Mouse (Mus musculus) left cerebral cortex, postnatal 25 days (tissue): ENCODE measurements at regions not wholly inside any gene's neighbourhood (a gene's known extent, or its start where the extent isn't known, plus 50 kb on each side); places are given as distances from the start of the nearest gene placed in this dataset.

ENCODE experiments used
- DNase-seq, 2 experiments: peaks; one replicate each; pipeline ENCODE4 v3.0.0; 2022; ENCODE audit warnings: low spot score in 2 of 2, mixed read lengths in 1 of 2
- intact Hi-C: fragments of 180-260 bp; cut with DNase I; formaldehyde crosslinking; loops from one replicate; pipeline ENCODE4 v1.15.1; 2025

DNA sequence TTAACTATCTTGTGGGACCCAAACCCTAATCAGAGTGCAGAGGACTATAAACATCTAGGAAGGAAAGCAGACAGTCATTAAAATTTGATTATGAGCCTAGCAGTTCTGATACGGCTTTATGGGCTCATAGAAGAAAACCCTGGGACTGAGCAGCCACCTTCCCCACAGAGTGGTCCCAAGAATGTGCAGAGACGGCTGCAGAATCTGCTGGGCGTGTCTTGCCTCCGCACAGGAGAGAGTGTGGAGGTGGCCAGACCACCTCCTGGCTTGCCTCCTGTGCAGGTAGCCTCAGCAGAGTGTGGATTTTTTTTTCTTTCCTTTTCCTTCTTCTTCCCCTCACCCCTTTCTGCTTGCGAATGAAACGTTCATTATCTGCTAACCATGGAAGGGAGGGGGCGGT is 163.3 kb downstream of the Hibadh start:
- no peak for DNase-seq
- intact Hi-C loops: no loop called here

DNA sequence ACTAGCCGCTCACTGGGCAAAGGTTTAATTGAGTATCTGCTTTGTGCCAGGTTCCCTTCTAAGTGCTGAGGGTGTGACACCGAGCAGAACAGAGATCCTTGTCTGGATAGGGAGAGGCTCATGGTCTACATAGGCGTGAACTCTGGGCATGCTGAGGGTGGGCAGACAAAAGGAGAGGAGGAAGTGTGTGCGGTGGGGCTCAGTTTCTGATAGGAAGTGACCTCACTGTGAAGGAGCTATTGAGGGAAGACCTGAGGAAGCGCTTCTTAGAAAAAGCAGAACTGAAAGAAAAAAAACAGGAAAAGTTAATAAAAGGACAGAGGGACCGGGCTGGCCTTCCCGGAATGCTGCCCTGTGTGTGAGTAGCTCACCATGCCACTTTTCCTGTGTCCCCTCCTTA is 162.8 kb downstream of the Hibadh start:
- intact Hi-C loops: no loop called here
- peak in 1 of 2 experiments; percentile 12 for DNase-seq

DNA sequence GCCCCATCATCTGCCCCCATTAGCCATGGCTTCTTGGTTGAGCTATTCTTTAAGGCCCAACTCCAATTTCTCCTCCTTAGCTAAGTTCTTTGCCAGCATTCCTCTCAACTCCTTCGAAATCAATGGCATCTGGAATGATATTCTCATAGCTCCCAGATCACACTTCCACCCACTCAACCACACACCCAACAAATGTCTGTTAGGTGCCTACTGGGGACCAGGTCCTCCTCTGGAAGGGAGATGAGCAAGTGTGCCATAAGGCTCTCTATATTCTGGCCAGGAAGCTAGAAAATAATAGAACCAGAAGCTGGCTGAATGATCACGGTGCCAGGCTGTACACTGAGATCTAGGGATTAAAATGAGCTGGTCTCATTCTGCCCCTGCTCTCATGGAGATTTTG is 161.6 kb downstream of the Hibadh start:
- intact Hi-C loops: no loop called here
- peak in 1 of 2 experiments; percentile 34 for DNase-seq

DNA sequence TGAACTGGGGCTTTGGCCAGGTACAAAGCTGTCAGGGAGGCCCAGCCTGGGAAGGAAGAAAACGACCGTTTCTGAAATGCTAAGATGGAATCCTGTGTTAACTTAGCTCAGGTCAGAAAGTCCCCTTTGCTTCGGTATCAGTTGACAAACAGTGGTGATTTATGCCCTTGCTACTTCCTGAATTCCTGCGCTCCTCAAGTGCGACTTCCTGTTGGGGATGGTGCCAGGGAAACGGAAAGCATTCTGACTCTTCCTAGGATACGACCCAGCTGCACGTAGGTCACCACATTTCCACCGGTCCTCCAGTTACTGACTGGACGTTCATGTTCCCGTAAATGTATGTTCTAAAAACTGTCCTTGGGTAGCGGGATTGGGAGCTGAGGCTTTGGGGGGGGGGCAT is 161.0 kb downstream of the Hibadh start:
- no peak for DNase-seq
- intact Hi-C loops: no loop called here

DNA sequence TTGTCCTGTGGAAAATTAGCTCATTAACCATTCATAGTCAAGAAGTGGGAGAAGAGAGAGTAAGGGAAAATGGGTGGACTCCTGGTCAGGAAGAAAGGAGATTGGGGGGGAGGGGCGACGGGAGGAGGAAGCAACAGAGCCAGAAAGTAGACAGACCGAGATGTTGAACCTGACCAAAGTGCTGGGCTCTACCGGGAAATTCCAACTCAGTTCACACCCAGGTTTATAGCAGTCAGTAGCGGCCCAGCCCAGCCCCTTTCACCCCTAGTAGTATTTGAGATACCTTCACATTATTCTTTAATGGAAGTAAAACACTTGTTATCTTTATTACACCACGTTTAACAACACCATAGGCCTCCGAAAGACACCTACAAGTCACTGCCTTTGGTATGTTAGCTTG is 158.2 kb downstream of the Hibadh start:
- DNase-seq: no peak
- intact Hi-C loops: no loop called here

DNA sequence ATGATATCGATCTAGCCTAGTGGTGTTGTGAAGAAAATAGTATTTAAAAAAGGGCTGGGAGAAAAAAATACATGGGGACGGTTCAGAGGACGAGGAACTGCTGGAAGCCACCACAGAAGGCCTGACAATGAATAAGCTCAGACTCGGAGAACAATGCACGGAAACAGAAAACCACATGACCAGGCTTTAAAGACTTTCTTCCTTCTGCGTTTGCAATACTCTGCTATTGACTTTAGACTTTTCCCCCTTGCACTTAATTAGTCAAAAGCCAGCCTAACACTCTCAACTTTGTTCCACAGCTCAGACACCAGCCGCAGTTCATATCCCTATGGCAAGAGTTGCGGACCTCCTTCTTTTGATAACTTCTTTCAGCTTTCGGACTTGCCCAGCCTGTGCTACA is 154.0 kb downstream of the Hibadh start:
- intact Hi-C loops: no loop called here
- DNase-seq: no peak

DNA sequence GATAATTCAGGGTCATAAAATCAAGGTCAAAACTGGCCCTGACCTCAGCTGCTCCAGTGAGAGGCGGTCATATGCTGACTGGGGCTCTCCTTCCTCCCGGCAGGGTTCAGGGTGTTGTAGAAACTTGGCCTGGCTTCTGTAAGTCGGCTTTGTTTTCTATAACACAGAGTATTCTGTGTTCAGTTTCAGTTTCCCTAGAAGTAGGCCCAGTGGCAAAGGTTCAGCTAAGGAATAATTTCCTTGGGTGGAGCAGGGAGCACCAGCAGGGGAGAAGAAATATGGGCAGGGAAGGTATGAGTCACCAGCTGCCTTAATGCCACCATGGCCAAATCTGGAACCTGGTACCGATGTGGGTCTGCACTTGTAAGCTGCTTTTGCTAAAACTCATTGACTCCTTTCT is 153.5 kb downstream of the Hibadh start:
- DNase-seq: no peak
- intact Hi-C loops: no loop called here

DNA sequence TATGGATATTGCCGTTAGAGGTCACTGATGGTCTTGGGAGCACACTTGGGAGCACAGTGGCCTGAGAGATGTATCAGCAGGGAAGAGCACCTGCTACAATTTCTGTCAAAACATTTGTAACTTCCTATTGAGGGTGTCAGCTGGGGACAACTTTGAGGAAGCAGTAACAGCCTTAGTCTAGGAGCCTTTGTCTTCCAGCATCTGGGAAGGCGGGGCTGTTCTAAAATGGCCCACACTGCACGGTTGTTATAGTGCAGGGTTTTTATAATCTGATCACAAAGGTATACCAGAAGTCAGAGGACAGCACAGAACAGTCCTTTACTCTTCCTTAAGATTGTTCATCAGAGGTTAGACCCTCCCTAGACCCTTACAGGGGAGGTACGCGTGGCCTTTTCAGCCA is 152.3 kb downstream of the Hibadh start:
- DNase-seq: no peak
- intact Hi-C loops: no loop called here

DNA sequence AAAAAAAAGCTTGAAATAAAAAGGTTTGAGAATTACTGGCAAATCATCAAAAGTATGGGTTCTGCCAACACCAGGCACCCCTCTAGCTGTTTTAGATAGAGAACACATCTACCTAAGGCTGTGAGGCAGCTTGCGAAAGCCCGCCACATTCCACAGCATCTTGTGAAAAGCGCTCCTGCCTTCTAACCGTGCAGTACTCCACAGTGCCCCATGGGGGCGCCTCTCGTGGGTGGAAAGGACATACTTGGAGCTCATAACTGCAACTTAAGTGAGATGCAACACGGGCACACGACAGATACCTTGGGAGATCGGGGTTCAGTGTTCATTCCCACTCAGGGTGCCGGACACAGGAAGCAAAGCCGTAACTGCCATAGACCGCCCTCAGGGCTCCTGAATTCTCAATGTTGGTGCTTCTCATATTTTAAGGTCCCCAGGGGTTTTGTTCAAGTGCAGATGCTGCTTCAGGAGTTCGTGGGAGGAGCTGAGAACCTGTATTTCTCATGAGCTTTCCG is 149.9 kb downstream of the Hibadh start:
- DNase-seq: no peak
- intact Hi-C loops: no loop called here

DNA sequence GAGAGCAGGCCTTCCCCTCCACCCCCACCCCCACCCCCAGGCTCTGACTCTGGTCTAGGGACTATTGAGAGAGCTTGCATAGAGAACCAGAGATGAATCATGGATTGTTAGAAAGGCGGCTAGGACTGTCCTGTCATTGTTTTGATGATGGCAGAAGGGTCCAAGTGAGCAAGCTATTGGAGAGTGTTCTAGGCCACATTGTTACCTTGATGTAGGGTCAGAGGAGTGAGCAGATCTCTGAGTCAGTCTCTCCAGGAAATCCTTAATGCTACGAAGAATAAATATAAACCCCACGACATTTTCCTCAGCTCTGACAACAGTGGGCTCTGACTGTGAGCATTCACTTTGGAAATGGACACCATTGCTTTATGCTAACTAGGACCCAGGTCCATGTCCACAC is 144.9 kb downstream of the Hibadh start:
- intact Hi-C loops: no loop called here
- DNase-seq: no peak

DNA sequence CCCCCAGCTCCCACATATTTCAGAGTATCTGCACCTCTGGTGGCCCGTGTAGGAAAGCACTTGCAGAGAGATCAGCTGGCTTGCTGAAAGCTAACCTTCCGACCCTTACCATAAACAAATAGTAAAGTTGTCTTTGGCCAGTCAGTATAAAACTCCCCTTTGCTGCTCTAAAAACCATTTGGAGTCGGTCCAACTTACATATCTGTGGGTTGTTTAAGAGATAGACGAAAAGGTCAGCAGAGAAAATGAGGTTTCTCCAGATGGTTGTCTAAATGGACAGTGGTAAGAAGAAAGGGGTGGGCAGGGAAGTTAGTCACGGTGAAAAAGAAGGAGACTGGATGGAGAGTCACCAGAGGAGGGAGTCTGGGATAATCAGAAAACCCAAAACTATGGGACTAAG is 144.3 kb downstream of the Hibadh start:
- intact Hi-C loops: no loop called here

More for the DNA sequence above, 144.3 kb downstream of the Hibadh start:
- no peak for DNase-seq
